4 mouse cellular contexts compared by ENCODE assay signal in genomic region chr7:29139237-29139636, GRCm38 (mm10). TPM values are rescaled to one million over a fixed set of nuclear protein-coding genes. Genes with fewer than 3 reads are reported as not detected.
"Had no signal": no experiment of that assay in that cellular context is flagged by ENCODE, and none has a peak within 500 bp of the region (broad histone marks: within the 10 kb centered on the region; RNA-seq: fewer than 3 reads in every experiment).

No protein-coding gene starts in this region.

RNA-seq across cellular contexts. Expression of gene Ggn, which starts 30.8 kb away (rescaled TPM):
- total RNA-seq: liver, adult 2 months; megakaryocyte-erythroid progenitor cell, adult 5-6 weeks; monocyte, adult 5-6 weeks had no signal
- polyA plus RNA-seq: liver, postnatal 0 days had no signal
